Mouse (Mus musculus) myocyte (in vitro differentiated cells): Measurements from ENCODE around the gene Mrpl57. TPM values are rescaled to one million over a fixed set of nuclear protein-coding genes. Genes with fewer than 3 reads are reported as not detected.

Source experiments
- H3K27me3 ChIP-seq: one replicate; pipeline ENCODE4 v1.6.1; 2011; ENCODE audit not compliant: control insufficient read depth, insufficient read depth, insufficient read length
- H3K36me3 ChIP-seq: one replicate; pipeline ENCODE4 v1.6.1; 2011; ENCODE audit not compliant: control insufficient read depth, insufficient read depth
- H3K4me2 ChIP-seq: one replicate; pipeline ENCODE4 v1.6.1; 2011; ENCODE audit warnings: low read depth, control low read depth
- H3K4me3 ChIP-seq: one replicate; pipeline ENCODE4 v1.5.1; 2011; ENCODE audit warnings: mild to moderate bottlenecking, control low read depth, moderate library complexity
- H3K79me2 ChIP-seq: one replicate; pipeline ENCODE4 v1.6.1; 2011; ENCODE audit not compliant: control insufficient read depth, insufficient read depth
- H3ac ChIP-seq: one replicate; pipeline ENCODE4 v1.6.1; 2011; ENCODE audit not compliant: control insufficient read depth, insufficient read length
- CEBPB ChIP-seq: IDR thresholded peaks from 2 replicates; pipeline ENCODE4 v1.6.1; 2011; ENCODE audit warnings: mild to moderate bottlenecking, moderate library complexity; ENCODE audit not compliant: poor library complexity, insufficient read depth, severe bottlenecking
- E2F4 ChIP-seq: IDR thresholded peaks from one replicate; pipeline ENCODE4 v1.6.1; 2011; ENCODE audit warnings: mild to moderate bottlenecking, control low read depth, moderate library complexity; ENCODE audit not compliant: insufficient read depth
- MAX ChIP-seq: IDR thresholded peaks from one replicate; pipeline ENCODE4 v1.6.1; 2011; ENCODE audit warnings: low read depth, mild to moderate bottlenecking, control low read depth
- MYOD1 ChIP-seq, 3 experiments: IDR thresholded peaks; one replicate each; pipeline ENCODE4 v1.6.1; 2011; ENCODE audit warnings: control low read depth in 2 of 3, low read depth in 2 of 3, mild to moderate bottlenecking in 2 of 3, moderate library complexity in 1 of 3; ENCODE audit not compliant: insufficient read length in 2 of 3, control insufficient read depth in 1 of 3
- MYOG ChIP-seq, 3 experiments: IDR thresholded peaks; one replicate each; pipeline ENCODE4 v1.6.1; 2011; ENCODE audit warnings: control low read depth in 2 of 3, low read depth in 2 of 3, mild to moderate bottlenecking in 2 of 3; ENCODE audit not compliant: insufficient read length in 2 of 3, control insufficient read depth in 1 of 3, insufficient read depth in 1 of 3
- POLR2A ChIP-seq: IDR thresholded peaks from one replicate; pipeline ENCODE4 v1.6.1; 2011; ENCODE audit warnings: low read depth, mild to moderate bottlenecking, control low read depth, moderate library complexity; ENCODE audit not compliant: insufficient read length
- POLR2AphosphoS2 ChIP-seq: IDR thresholded peaks from one replicate; pipeline ENCODE4 v1.6.1; 2011; ENCODE audit warnings: low read depth, control low read depth; ENCODE audit not compliant: insufficient read length
- REST ChIP-seq: IDR thresholded peaks from one replicate; pipeline ENCODE4 v1.6.1; 2011; ENCODE audit warnings: mild to moderate bottlenecking, control low read depth, moderate library complexity; ENCODE audit not compliant: insufficient read depth, insufficient read length
- SRF ChIP-seq: IDR thresholded peaks from one replicate; pipeline ENCODE4 v1.6.1; 2011; ENCODE audit warnings: low read depth; ENCODE audit not compliant: control insufficient read depth, insufficient read length
- TCF12 ChIP-seq: IDR thresholded peaks from one replicate; pipeline ENCODE4 v1.6.1; 2011; ENCODE audit warnings: mild to moderate bottlenecking, control low read depth; ENCODE audit not compliant: poor library complexity, insufficient read depth, severe bottlenecking
- TCF3 ChIP-seq: IDR thresholded peaks from one replicate; pipeline ENCODE4 v1.6.1; 2011; ENCODE audit warnings: low read depth, control low read depth; ENCODE audit not compliant: insufficient read length
- USF1 ChIP-seq: IDR thresholded peaks from one replicate; pipeline ENCODE4 v1.6.1; 2011; ENCODE audit warnings: low read depth, mild to moderate bottlenecking, control low read depth, moderate library complexity
- polyA plus RNA-seq: library from polyadenylated mRNA; unstranded; fragments of >200 nt; fragmentation: generic; extraction: Trizol; gene quantifications from one replicate; pipeline ENCODE4 v1.2.1, GENCODE M21; 2012; ENCODE audit warnings: missing spikeins

Mrpl57 gene
- polyA plus RNA-seq, 1 experiment, result 133 TPM

GRCm38 (mm10) chr14:57797551-57797950, 28.5 kb upstream of the Mrpl57 start:
- Histone ChIP-seq H3K79me2 (peaks cover 33% of the 10 kb centered on the region), H3K4me2 (peak overlapping the region; percentile 99), H3K27me3 (no peaks in the 10 kb centered on the region), H3ac (peak overlapping the region; percentile 97), H3K4me3 (peak overlapping the region; percentile 76), H3K36me3 (peaks cover 6% of the 10 kb centered on the region)
- no peak for TF ChIP-seq REST
- no peak for TF ChIP-seq E2F4
- no peak for TF ChIP-seq TCF3

GRCm38 (mm10) chr14:57797991-57798931, 27.8 kb upstream of the Mrpl57 start, which contains the start of gene Sap18:
Gene Sap18 (plus strand): TSS chr14:57798180.
- no peak for TF ChIP-seq TCF3
- TF ChIP-seq CEBPB, result no peak
- TF ChIP-seq REST, result no peak
- TF ChIP-seq MYOD1 (IDR thresholded peaks at IDR 0.05; ENCODE audit: control insufficient read depth in 1 of 3, insufficient read length in 2 of 3, low read depth in 2 of 3), result peak in 1 of 3 experiments; percentile 12
- TF ChIP-seq TCF12, result no peak
- no peak for TF ChIP-seq MYOG (IDR thresholded peaks at IDR 0.05; ENCODE audit: control insufficient read depth in 1 of 3, insufficient read depth in 1 of 3, insufficient read length in 2 of 3, low read depth in 2 of 3)
- TF ChIP-seq E2F4, result no peak
- no peak for TF ChIP-seq SRF
- no peak for TF ChIP-seq MAX
- no peak for TF ChIP-seq USF1
- TF ChIP-seq POLR2A, result peak; percentile 53
- TF ChIP-seq POLR2AphosphoS2, result peak; percentile 32
- Histone ChIP-seq H3K4me2 (peak within 1 kb of the TSS; percentile 99), H3K4me3 (peak within 1 kb of the TSS; percentile 76), H3K27me3 (no peaks in the 10 kb centered on the region), H3K79me2 (peaks cover 36% of the 10 kb centered on the region), H3ac (peak within 1 kb of the TSS; percentile 97), H3K36me3 (peaks cover 11% of the 10 kb centered on the region)

- H3K36me3 ChIP-seq, result peaks cover 45% of the 10 kb centered on the region
- H3K4me2 ChIP-seq, result no peak overlapping the region
- peaks cover 34% of the 10 kb centered on the region for H3K79me2 ChIP-seq
- TF ChIP-seq POLR2AphosphoS2, result peak; percentile 27
- no peak for TF ChIP-seq POLR2A
- TF ChIP-seq TCF12, result no peak
- TF ChIP-seq MYOG (IDR thresholded peaks at IDR 0.05; ENCODE audit: control insufficient read depth in 1 of 3, insufficient read depth in 1 of 3, insufficient read length in 2 of 3, low read depth in 2 of 3), result no peak
- no peak for TF ChIP-seq MAX
- H3ac ChIP-seq, result no peak overlapping the region
- H3K27me3 ChIP-seq, result no peaks in the 10 kb centered on the region
- no peak overlapping the region for H3K4me3 ChIP-seq
Measured at GRCm38 (mm10) chr14:57803731-57804130, 22.3 kb upstream of the Mrpl57 start.

- H3K79me2 ChIP-seq, result peaks cover 2% of the 10 kb centered on the region
- TF ChIP-seq MYOG (IDR thresholded peaks at IDR 0.05; ENCODE audit: control insufficient read depth in 1 of 3, insufficient read depth in 1 of 3, insufficient read length in 2 of 3, low read depth in 2 of 3) (no peak), USF1 (no peak), POLR2AphosphoS2 (no peak), CEBPB (no peak), TCF3 (no peak), POLR2A (no peak), TCF12 (no peak), MAX (no peak), SRF (no peak), MYOD1 (IDR thresholded peaks at IDR 0.05; ENCODE audit: control insufficient read depth in 1 of 3, insufficient read length in 2 of 3, low read depth in 2 of 3) (no peak)
- no peaks in the 10 kb centered on the region for H3K27me3 ChIP-seq
- H3K4me3 ChIP-seq, result no peak overlapping the region
- no peak overlapping the region for H3ac ChIP-seq
- H3K4me2 ChIP-seq, result no peak overlapping the region
- peaks cover 52% of the 10 kb centered on the region for H3K36me3 ChIP-seq
Measured at GRCm38 (mm10) chr14:57808558-57808957, 17.5 kb upstream of the Mrpl57 start.

- Histone ChIP-seq H3K4me2 (no peak overlapping the region), H3K4me3 (no peak overlapping the region), H3ac (no peak overlapping the region), H3K36me3 (peaks cover 32% of the 10 kb centered on the region), H3K27me3 (no peaks in the 10 kb centered on the region), H3K79me2 (peaks cover 2% of the 10 kb centered on the region)
- TF ChIP-seq POLR2A (no peak), MYOD1 (IDR thresholded peaks at IDR 0.05; ENCODE audit: control insufficient read depth in 1 of 3, insufficient read length in 2 of 3, low read depth in 2 of 3) (no peak), TCF3 (no peak), MYOG (IDR thresholded peaks at IDR 0.05; ENCODE audit: control insufficient read depth in 1 of 3, insufficient read depth in 1 of 3, insufficient read length in 2 of 3, low read depth in 2 of 3) (no peak), SRF (no peak), REST (no peak), TCF12 (no peak), CEBPB (no peak), MAX (no peak), POLR2AphosphoS2 (no peak), USF1 (no peak), E2F4 (no peak)
Measured at GRCm38 (mm10) chr14:57810886-57811285, 15.1 kb upstream of the Mrpl57 start.
